Mouse (Mus musculus): Measurements from ENCODE around the gene Herc3. TPM values are rescaled to one million over a fixed set of nuclear protein-coding genes. Genes with fewer than 3 reads are reported as not detected.

The Herc3 gene
- total and polyA plus RNA-seq, 3 experiments: 0.35 to 5.8 (median 0.53) TPM

DNA sequence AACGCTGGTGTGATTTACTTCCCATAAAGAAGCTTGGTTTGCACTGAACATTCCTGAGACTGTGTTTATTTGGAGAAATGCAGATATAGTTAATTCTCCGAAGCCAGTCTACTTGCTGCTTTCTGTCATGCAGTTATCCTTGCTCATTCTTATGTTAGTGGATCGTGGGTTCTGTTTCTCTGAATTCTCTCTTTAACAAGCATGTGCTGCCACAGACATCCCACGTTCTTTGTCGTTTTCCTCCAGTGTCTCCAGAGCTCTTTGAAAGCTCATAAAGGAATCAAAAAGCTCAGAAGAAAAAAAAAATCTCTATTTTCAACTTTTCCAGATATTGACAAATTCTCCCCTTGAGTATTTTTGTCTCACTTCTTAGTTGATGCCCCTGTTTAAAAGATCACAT, 82.7 kb downstream of the Herc3 start:
- no peaks in the 10 kb centered on the region for H3K27me3 ChIP-seq (ENCODE audit: insufficient read depth, low read length)
- ATAC-seq (ENCODE audit: extremely low read depth, insufficient number of reproducible peaks, low FRiP score, poor library complexity, severe bottlenecking) (no peak), DNase-seq (ENCODE audit: low spot score) (no peak)
- H3K4me1 ChIP-seq (ENCODE audit: insufficient read depth, low read depth, low read length): peaks cover 6% of the 10 kb centered on the region
- H3K4me3 ChIP-seq (ENCODE audit: low read depth, low read length): no peak overlapping the region
- H3K36me3 ChIP-seq (replicated peaks): no peaks in the 10 kb centered on the region
- H3K9me3 ChIP-seq (replicated peaks): no peaks in the 10 kb centered on the region
- TF ChIP-seq GATA2 (IDR thresholded peaks at IDR 0.05; ENCODE audit: borderline replicate concordance, low read depth, low read length): no peak
- TF ChIP-seq GATA1 (IDR thresholded peaks at IDR 0.05; ENCODE audit: borderline replicate concordance, low read length): no peak
- TF ChIP-seq POLR2AphosphoS5 (IDR thresholded peaks at IDR 0.05; ENCODE audit: insufficient replicate concordance, low read depth, low read length): no peak
- no peak for TF ChIP-seq CTCF (IDR thresholded peaks at IDR 0.05; ENCODE audit: low read depth, low read length)
- TF ChIP-seq TAL1 (conservative IDR thresholded peaks at IDR 0.05; ENCODE audit: low read depth, low read length): no peak

DNA sequence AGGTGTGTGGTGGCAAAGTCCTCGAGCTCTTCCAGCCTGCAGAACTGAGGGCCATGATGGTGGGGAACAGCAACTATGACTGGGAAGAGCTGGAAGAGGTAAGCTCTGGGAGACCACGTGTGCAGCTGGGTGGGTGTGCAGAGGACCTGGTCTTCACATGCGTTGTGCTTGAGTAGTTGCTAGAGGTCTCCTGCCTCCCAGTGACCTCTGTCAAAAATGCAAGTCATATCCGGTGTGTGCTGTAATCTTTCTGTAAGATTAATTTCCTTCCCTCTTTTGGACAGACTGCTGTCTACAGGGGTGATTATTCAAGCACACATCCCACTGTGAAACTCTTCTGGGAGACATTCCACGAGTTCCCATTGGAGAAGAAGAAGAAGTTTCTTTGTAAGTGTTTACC, 85.2 kb downstream of the Herc3 start:
- ATAC-seq (ENCODE audit: extremely low read depth, insufficient number of reproducible peaks, low FRiP score, poor library complexity, severe bottlenecking): peak; percentile 92
- peaks cover 6% of the 10 kb centered on the region for H3K4me1 ChIP-seq (ENCODE audit: insufficient read depth, low read depth, low read length)
- no peak overlapping the region for H3K4me3 ChIP-seq (ENCODE audit: low read depth, low read length)
- no peaks in the 10 kb centered on the region for H3K36me3 ChIP-seq (replicated peaks)
- no peaks in the 10 kb centered on the region for H3K9me3 ChIP-seq (replicated peaks)
- no peaks in the 10 kb centered on the region for H3K27me3 ChIP-seq (ENCODE audit: insufficient read depth, low read length)
- TF ChIP-seq GATA1 (IDR thresholded peaks at IDR 0.05; ENCODE audit: borderline replicate concordance, low read length): no peak
- DNase-seq (ENCODE audit: low spot score): no peak

DNA sequence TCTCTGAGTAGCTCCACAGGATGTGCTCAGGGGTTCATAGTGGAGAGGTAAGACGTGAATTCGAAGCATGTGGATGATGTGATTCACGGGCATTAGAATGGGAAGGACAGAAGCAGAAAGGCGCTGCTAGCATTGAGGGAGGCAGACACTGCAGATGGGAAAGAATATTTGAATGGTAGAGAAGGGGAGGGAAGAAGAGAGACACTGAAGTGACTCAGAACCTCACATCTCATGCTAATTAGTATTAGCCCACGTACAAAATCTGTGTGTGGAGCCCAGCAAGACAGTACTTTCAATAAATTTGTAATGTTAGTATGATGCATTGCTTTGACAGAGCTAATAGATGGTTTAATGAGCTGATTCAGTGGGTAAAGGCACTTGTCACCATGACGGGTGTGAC, 89.5 kb downstream of the Herc3 start:
- ATAC-seq (ENCODE audit: extremely low read depth, insufficient number of reproducible peaks, low FRiP score, poor library complexity, severe bottlenecking) (no peak), DNase-seq (ENCODE audit: low spot score) (no peak)
- Histone ChIP-seq H3K4me3 (ENCODE audit: low read depth, low read length) (no peak overlapping the region), H3K9me3 (replicated peaks) (no peaks in the 10 kb centered on the region), H3K36me3 (replicated peaks) (no peaks in the 10 kb centered on the region), H3K27me3 (ENCODE audit: insufficient read depth, low read length) (no peaks in the 10 kb centered on the region), H3K4me1 (ENCODE audit: insufficient read depth, low read depth, low read length) (peaks cover 6% of the 10 kb centered on the region)
- no peak for TF ChIP-seq GATA2 (IDR thresholded peaks at IDR 0.05; ENCODE audit: borderline replicate concordance, low read depth, low read length)
- no peak for TF ChIP-seq GATA1 (IDR thresholded peaks at IDR 0.05; ENCODE audit: borderline replicate concordance, low read length)
- no peak for TF ChIP-seq TAL1 (conservative IDR thresholded peaks at IDR 0.05; ENCODE audit: low read depth, low read length)
- TF ChIP-seq CTCF (IDR thresholded peaks at IDR 0.05; ENCODE audit: low read depth, low read length): no peak
- TF ChIP-seq POLR2AphosphoS5 (IDR thresholded peaks at IDR 0.05; ENCODE audit: insufficient replicate concordance, low read depth, low read length): no peak

DNA sequence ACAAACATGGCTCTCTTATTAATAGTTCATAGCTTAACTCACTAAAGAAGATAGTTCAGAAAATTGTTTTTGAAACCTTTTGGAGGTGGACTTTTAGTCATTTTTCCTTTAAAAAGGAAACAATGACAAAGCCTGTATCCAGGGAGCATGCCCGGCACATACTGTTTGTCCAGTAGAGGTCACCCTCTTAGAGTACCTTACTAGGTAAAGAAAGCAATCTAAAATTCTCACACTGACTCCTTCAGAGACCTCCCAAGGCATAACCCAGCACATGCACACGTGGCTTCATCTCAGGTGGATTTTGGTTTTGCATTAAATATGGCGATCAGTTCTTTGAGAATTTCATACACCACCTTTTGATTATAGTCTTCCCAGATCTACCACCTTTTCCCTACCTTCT, 90.4 kb downstream of the Herc3 start:
- H3K4me1 ChIP-seq (ENCODE audit: insufficient read depth, low read depth, low read length): peaks cover under 1% of the 10 kb centered on the region; the same call in 1 of the 2 replicates
- H3K36me3 ChIP-seq (replicated peaks): no peaks in the 10 kb centered on the region
- no peak for ATAC-seq (ENCODE audit: extremely low read depth, insufficient number of reproducible peaks, low FRiP score, poor library complexity, severe bottlenecking)
- H3K9me3 ChIP-seq (replicated peaks): no peaks in the 10 kb centered on the region
- no peak overlapping the region for H3K4me3 ChIP-seq (ENCODE audit: low read depth, low read length)
- TF ChIP-seq GATA1 (IDR thresholded peaks at IDR 0.05; ENCODE audit: borderline replicate concordance, low read length) (no peak), CTCF (IDR thresholded peaks at IDR 0.05; ENCODE audit: low read depth, low read length) (no peak), TAL1 (conservative IDR thresholded peaks at IDR 0.05; ENCODE audit: low read depth, low read length) (no peak), POLR2AphosphoS5 (IDR thresholded peaks at IDR 0.05; ENCODE audit: insufficient replicate concordance, low read depth, low read length) (no peak), GATA2 (IDR thresholded peaks at IDR 0.05; ENCODE audit: borderline replicate concordance, low read depth, low read length) (no peak)
- H3K27me3 ChIP-seq (ENCODE audit: insufficient read depth, low read length): no peaks in the 10 kb centered on the region
- no peak for DNase-seq (ENCODE audit: low spot score)

DNA sequence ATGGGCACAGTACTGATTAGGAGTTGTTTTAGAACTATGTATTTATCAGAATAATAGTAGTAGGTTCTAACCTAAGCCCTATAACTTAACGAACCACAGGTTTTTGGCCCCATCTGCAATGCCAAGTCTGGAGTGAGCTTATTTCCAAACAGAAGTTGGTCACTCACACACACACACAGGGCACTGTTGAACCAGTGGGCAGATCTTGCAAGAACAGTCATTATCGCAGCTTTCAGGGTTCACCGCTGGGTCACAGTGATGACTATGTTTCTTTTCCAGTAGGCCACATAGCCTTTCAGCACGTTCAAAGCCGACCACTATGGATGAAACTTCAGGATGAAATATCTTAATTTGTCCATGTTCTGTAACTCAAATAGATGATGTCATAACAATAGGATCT, 91.2 kb downstream of the Herc3 start:
- Histone ChIP-seq H3K4me3 (ENCODE audit: low read depth, low read length) (no peak overlapping the region), H3K9me3 (replicated peaks) (no peaks in the 10 kb centered on the region), H3K4me1 (ENCODE audit: insufficient read depth, low read depth, low read length) (no peaks in the 10 kb centered on the region), H3K36me3 (replicated peaks) (no peaks in the 10 kb centered on the region), H3K27me3 (ENCODE audit: insufficient read depth, low read length) (peaks cover 3% of the 10 kb centered on the region; the same call in 1 of the 2 replicates)
- ATAC-seq (ENCODE audit: extremely low read depth, insufficient number of reproducible peaks, low FRiP score, poor library complexity, severe bottlenecking) (no peak), DNase-seq (ENCODE audit: low spot score) (no peak)
- TF ChIP-seq TAL1 (conservative IDR thresholded peaks at IDR 0.05; ENCODE audit: low read depth, low read length) (no peak), CTCF (IDR thresholded peaks at IDR 0.05; ENCODE audit: low read depth, low read length) (no peak), POLR2AphosphoS5 (IDR thresholded peaks at IDR 0.05; ENCODE audit: insufficient replicate concordance, low read depth, low read length) (no peak), GATA1 (IDR thresholded peaks at IDR 0.05; ENCODE audit: borderline replicate concordance, low read length) (no peak), GATA2 (IDR thresholded peaks at IDR 0.05; ENCODE audit: borderline replicate concordance, low read depth, low read length) (no peak)

DNA sequence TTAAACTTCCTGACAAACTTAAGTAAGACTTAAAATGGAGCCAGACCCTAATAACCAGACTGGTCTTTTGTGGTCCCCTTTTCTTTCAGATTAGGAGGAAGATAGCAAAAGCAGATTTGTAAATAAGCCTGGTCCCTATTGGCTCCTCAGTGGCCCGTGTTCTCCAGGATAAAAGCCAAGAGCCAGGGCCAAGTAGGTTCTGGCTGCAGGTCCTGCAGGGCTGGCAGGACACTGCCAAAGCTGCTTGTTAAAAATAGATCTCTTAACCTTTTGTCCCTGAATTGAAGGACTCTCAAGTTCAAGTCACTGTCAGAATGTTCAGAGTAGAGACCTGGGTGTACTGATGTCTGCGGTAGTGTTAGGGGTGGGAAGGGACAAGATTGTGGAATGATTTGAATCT, 96.6 kb downstream of the Herc3 start:
- ATAC-seq (ENCODE audit: extremely low read depth, insufficient number of reproducible peaks, low FRiP score, poor library complexity, severe bottlenecking): no peak
- Histone ChIP-seq H3K4me1 (ENCODE audit: insufficient read depth, low read depth, low read length) (no peaks in the 10 kb centered on the region), H3K36me3 (replicated peaks) (no peaks in the 10 kb centered on the region), H3K4me3 (ENCODE audit: low read depth, low read length) (no peak overlapping the region), H3K9me3 (replicated peaks) (no peaks in the 10 kb centered on the region), H3K27me3 (ENCODE audit: insufficient read depth, low read length) (peaks cover 6% of the 10 kb centered on the region; the same call in 1 of the 2 replicates)
- TF ChIP-seq TAL1 (conservative IDR thresholded peaks at IDR 0.05; ENCODE audit: low read depth, low read length) (no peak), GATA2 (IDR thresholded peaks at IDR 0.05; ENCODE audit: borderline replicate concordance, low read depth, low read length) (no peak), CTCF (IDR thresholded peaks at IDR 0.05; ENCODE audit: low read depth, low read length) (no peak), GATA1 (IDR thresholded peaks at IDR 0.05; ENCODE audit: borderline replicate concordance, low read length) (no peak), POLR2AphosphoS5 (IDR thresholded peaks at IDR 0.05; ENCODE audit: insufficient replicate concordance, low read depth, low read length) (no peak)
- DNase-seq (ENCODE audit: low spot score): no peak

Data from G1E (cell line).